Mouse (Mus musculus) erythroblast, adult 5-6 weeks (primary cell): Measurements from ENCODE around the gene Adsl. TPM values are rescaled to one million over a fixed set of nuclear protein-coding genes. Genes with fewer than 3 reads are reported as not detected.

Experiments
- ATAC-seq: replicated peaks from 2 replicates; pipeline ENCODE4 v1.8.0; 2016; ENCODE audit warnings: moderate number of reproducible peaks, mild to moderate bottlenecking, moderate TSS enrichment, inconsistent platforms; ENCODE audit not compliant: poor library complexity, low FRiP score, severe bottlenecking
- total RNA-seq, 2 experiments: library from RNA; stranded (forward) in 1 of 2; stranded (reverse) in 1 of 2; fragments of 150-400 nt in 1 of 2; fragments of 200-764, 138-1000 nt in 1 of 2; gene quantifications; 2 replicates each; pipeline versions ENCODE4 v1.2.3 to v1.2.4; 2015 to 2017; ENCODE audit warnings: low replicate concordance in 2 of 2

Adsl gene
- total RNA-seq, 2 experiments from 2014 or later, result 9.6 to 29.2 TPM

DNA sequence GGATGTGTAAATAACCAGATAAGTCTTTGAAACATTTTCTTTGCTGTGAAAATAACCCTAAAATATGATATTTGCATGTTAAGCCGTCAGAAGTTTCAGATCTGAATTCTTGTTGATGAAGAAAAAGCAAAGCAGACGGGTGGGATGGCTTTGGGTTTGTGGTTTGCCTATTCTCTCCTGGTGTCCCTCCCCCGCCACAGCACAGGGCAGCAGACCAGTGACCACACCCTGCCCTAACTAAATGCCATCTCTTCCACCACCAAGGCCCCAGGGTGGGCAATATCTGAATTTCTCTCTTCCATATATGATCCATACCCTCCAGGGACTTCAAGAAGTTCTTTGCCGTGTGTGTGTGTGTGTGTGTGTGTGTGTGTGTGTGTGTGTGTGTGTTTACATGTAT lies 9.7 kb upstream of the Adsl start:
- ATAC-seq, result no peak

DNA sequence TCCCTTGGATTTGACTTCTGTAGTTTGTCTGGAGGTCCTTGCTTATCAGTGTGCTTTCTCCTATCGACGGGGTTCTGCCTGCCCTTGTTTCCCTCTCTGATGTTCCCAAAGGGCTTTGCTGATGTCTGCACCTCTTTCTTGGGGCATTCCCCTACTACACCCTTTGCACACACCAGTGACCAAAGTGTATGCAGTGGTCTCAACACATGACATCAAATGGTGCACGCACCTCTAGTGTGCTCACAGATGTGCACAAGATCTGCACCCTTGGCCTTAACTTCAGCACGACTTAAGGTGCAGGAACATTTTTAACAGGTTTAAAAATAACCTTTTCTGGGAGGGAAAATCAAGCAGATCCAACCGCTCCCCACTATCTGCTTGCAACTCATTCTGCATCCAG lies 8.9 kb upstream of the Adsl start:
- ATAC-seq, result no peak

DNA sequence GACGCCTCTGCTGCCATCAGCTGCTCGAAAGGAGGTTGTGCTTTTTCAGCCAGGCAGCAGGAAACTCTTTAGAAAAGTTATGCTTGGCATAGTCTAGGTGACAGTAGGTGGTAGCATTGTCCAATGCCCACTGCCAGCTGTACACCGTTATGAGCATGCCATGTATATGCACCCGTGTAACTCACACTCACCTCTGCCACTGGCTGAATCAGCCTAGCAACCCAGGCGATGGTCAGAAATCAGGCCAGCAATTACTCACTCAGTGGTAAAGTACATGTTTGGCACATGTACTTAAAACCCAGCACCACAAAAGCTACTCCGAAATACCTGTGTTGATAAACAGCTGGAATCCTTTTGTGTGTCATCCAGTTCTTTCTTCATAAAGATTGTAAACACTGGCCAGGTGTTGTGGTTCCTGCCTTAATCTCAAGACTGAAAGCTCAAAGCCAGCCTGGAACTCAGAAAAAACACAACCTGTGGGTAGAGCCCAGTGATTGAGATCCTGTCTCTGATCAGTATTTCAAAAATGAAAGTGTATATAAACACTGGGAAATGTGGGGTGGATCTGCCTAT lies 6.7 kb upstream of the Adsl start:
- ATAC-seq, result no peak

DNA sequence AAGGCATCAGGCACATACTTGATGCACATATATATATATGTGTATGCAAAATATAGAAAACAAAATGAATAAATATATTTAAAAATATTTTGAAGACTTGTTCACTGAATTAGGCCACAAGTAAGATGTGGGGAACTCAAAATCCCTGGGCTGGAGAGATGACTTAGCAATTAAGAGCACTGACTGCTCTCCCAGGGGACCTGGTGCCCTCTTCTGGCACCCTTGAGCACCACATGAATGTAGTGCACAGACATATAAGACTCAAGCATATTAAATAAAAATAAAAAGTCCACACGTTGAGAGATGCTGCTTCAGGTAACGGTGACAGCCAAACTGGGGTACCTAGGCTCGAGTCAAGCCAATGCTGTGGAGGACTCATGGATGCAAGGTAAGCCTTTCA lies 2.4 kb upstream of the Adsl start:
- ATAC-seq, result peak; percentile 44

GRCm38 (mm10) chr15:80949431-80949830 lies 1.1 kb downstream of the Adsl start:
- ATAC-seq, result no peak

DNA sequence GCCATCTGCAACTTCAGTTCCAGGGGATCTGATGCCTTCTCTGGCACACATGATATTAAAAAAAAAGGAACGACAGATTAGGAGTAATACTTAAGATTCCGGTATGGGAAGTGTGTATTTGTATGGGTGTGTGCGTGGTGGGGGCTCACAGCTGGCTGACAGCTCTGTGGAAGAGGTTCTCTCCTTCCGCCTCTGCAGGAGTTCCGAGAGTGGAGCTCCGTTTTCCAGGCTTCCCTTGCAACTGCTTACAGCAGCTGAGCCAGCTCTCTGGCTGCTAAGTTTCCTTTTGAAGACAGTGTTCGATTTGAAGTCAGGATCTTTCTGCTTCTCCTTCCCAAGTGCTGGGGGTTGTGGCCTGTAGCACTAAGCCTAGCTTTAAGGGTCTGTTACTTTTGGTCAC lies 1.8 kb downstream of the Adsl start:
- no peak for ATAC-seq

GRCm38 (mm10) chr15:80953971-80954370 lies 5.7 kb downstream of the Adsl start:
- no peak for ATAC-seq

DNA sequence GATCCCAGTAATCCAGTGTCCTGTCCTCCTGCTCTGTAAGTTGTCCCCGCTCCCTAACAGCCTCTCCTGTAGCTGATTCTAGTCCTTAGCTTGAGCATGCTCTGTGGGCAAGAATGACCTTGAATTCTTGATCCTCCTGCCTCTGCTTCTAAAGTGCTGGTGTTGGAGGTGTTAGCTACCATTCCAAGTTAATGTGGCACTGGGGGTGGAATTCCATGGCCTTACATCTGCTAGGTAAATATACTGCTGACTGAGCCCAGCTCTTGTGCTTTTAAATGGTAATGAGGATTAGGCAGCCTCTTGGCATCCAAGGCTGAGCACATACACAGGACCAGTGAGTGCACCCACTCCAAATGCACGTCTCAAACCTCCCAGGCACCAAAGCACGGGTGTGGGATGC lies 6.6 kb downstream of the Adsl start:
- no peak for ATAC-seq

DNA sequence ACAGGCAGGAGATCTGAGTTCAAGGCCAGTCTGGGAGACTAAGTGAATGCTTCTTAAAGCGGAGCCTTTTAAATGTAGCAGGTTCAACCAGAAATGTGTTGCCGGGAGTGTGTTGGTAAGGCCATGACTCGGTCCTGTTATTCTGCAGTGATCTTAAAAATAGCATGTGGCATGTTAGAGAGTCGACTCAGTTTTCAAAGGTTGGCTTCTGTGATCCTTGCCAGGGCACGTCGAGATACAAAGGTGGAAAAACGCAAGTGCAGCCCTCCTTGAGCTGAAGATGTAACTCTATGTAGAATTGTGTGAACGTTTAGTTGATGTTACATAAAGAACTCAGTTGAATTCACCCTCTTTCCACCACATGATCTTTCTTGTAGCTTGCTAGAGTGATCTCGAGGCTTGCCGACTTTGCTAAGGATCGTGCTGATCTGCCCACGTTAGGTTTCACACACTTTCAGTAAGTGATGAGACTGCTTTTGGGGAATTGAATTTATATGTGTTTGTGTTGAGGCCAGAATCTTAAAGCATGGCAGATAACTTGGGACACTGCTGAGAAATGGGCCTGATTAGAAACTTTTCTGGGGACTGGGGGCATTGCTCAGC lies 7.6 kb downstream of the Adsl start:
- no peak for ATAC-seq

DNA sequence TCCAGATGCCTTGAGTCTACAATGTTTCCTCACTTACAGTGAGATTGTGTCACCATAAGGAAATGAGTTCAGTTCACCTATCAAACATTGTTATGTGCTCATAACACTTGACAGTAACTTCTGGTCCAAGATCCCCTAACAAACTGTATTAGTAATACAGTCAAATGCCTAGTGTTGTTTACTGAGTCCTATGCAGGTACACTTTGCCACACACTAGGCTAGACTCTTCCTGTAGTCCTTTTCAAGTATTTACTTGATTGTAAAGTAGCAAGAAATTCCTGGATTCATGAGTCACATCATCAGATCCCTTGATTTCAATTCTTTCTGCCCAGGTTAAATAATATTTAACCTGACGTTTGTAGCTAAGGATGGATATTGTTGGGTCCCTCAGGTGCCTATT lies 21.1 kb downstream of the Adsl start:
- no peak for ATAC-seq

- ATAC-seq, result no peak
Measured at GRCm38 (mm10) chr15:80974311-80974710, 26.0 kb downstream of the Adsl start.

- no peak for ATAC-seq
Measured at GRCm38 (mm10) chr15:80975666-80976065, 27.4 kb downstream of the Adsl start.

DNA sequence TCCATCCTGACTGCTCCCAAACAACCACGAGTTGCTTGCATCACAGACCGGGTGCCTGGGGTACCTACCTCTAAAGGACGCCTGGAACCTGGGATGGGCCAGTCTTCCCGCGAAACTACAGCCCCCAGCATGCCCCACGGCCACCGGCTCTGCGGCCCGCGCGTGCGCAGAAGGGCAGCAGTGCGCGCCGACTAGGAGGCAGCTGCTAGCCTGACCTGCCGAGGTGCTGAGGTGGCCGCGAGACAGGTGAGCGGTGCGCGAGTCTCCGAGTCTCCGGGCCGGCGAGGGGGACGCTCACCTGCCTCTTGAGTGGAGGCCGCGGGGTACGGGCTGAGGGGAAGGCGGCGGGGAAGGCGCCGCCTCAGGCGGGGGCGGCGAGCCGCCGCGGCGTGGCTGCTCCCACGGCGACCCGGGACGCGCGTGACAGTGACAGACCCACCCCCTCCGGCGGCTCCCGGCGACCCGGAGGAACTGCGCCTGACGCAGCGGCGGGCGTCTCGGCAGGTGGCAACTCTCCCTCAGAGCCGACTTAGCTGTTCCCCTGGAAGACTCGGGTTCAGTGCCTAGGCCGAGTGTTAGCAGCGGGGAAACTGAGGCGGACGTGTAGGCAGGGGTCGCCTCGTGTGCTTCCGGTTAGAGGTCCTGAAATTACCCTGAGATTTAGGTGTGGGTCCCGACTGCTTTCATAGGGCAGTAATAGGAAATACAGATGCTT lies 29.5 kb downstream of the Adsl start, which contains the start of gene Sgsm3:
TSS of gene Sgsm3 (plus strand) at position 146 of the 715 bp plus-strand sequence.
- peak; percentile 94 for ATAC-seq

DNA sequence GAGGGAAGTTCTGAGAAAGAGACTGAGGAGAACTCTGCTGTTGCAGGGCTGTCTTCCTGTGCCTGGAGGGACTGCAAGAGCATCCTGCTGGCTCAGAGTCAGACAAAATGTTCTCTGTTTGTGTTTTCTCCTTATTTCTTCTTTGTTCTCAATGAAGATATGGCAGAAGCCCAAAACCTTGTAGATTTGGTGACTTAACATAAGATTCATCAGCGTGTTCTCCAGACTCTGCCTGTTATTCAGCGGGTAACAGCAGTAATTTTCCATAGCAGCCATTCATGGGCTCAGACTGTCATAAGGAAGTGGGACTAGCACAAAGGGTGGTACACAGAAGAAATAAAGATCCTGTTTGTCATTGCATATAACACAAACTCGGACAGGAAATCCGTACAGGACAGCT lies 31.3 kb downstream of the Adsl start:
- no peak for ATAC-seq

GRCm38 (mm10) chr15:80981176-80981575 lies 32.9 kb downstream of the Adsl start:
- no peak for ATAC-seq

DNA sequence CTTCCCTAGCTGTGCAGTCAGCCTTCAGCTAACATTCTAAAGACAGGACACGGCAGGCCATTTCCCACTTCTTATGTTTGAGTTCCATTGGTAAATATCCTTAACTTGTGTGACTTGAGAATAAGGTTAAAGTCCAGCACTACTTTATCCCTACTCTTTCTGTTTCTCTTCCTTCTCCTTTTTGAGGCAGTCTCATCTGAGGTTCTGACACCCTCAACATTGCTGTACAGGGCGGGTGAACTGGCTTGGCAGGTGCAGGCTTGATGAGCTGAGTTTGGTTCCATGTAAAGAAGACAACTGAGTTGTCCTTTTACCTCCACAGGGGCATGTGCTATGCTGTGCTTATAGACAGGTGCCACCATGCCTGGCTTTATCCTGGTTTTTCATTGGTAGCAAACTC lies 35.0 kb downstream of the Adsl start:
- ATAC-seq, result no peak

GRCm38 (mm10) chr15:80988331-80988730 lies 40.0 kb downstream of the Adsl start:
- ATAC-seq, result no peak

DNA sequence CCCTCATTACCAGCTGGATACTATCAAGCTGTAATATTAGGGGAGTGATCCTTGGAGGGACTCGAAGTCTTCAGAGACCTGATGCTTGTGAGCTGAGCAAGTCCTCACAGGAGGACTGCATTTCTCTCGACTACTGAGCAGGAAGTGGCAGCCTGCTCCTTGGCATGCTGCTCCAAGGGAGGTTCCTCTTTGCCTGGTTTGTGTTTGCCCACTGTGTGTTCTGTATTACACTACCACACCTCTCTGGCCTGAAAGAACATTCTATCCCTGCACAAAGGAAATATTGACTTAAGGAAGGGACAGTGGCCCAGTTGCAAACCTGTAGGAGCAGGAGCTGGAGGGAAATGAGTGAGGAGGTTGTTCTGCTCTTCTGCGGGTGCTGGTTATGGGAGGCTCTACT lies 41.4 kb downstream of the Adsl start:
- ATAC-seq, result no peak

- ATAC-seq, result no peak
Measured at GRCm38 (mm10) chr15:80994959-80995358, 46.7 kb downstream of the Adsl start.

GRCm38 (mm10) chr15:80996090-80996835 lies 48.0 kb downstream of the Adsl start:
- ATAC-seq, result no peak

GRCm38 (mm10) chr15:80997077-80997476 lies 48.8 kb downstream of the Adsl start:
- no peak for ATAC-seq
